Mouse (Mus musculus) bone marrow, adult 2 months (tissue): ENCODE results near the gene Ccdc188.
"Not testable (repeated sequence)": the region's sequence is repeated elsewhere in the genome, so short reads cannot be mapped to it uniquely, and the experiment has no call there.

ENCODE experiments used
- CTCF ChIP-seq: fragments of 200-500 bp; IDR thresholded peaks from 2 replicates; pipeline ENCODE4 v1.5.1; 2011; ENCODE audit warnings: low read length, control low read depth; ENCODE audit not compliant: control insufficient read depth, insufficient read depth
- POLR2A ChIP-seq: fragments of 200-500 bp; IDR thresholded peaks from 2 replicates; pipeline ENCODE4 v1.6.1; 2011; ENCODE audit warnings: low read depth, mild to moderate bottlenecking, control low read depth, low read length, borderline replicate concordance; ENCODE audit not compliant: control insufficient read depth

GRCm38 (mm10) chr16:18195561-18195960 lies 22.1 kb upstream of the Ccdc188 start:
- TF ChIP-seq CTCF, POLR2A: not testable (repeated sequence)
